Mouse (Mus musculus) ES-E14 (cell line): Measurements from ENCODE around the gene Rbm6. TPM values are rescaled to one million over a fixed set of nuclear protein-coding genes. Genes with fewer than 3 reads are reported as not detected.

ENCODE experiments used
- DNase-seq: peaks from one replicate; pipeline ENCODE4 v3.0.0-alpha.2; 2013; ENCODE audit warnings: low read depth, low spot score
- H3K27ac ChIP-seq: 2 replicates; pipeline ENCODE4 v1.5.1; 2012; ENCODE audit warnings: low read depth, mild to moderate bottlenecking, low read length, moderate library complexity, mixed read lengths; ENCODE audit not compliant: poor library complexity, insufficient read depth, severe bottlenecking
- H3K36me3 ChIP-seq: 2 replicates; pipeline ENCODE4 v1.6.1; 2012; ENCODE audit warnings: mild to moderate bottlenecking, low read length, moderate library complexity, mixed read lengths; ENCODE audit not compliant: control insufficient read depth, poor library complexity, insufficient read depth, severe bottlenecking
- H3K4me1 ChIP-seq, 2 experiments: fragments of 150-350 bp in 1 of 2; sonication (generic) in 1 of 2; 2 replicates each; pipeline ENCODE4 v1.6.1; 2012; ENCODE audit warnings: low read length in 2 of 2, mild to moderate bottlenecking in 1 of 2, mixed read lengths in 1 of 2; ENCODE audit not compliant: control insufficient read depth in 2 of 2, insufficient read depth in 2 of 2, poor library complexity in 1 of 2
- H3K4me3 ChIP-seq, 2 experiments: fragments of 150-350 bp in 1 of 2; sonication (generic) in 1 of 2; 2 replicates each; pipeline ENCODE4 v1.5.1; 2012; ENCODE audit warnings: low read length in 2 of 2, low read depth in 1 of 2, mild to moderate bottlenecking in 1 of 2, mixed read lengths in 1 of 2; ENCODE audit not compliant: insufficient read depth in 1 of 2, poor library complexity in 1 of 2, severe bottlenecking in 1 of 2
- H3K9ac ChIP-seq: 2 replicates; pipeline ENCODE4 v1.6.1; 2012; ENCODE audit warnings: low read depth, mild to moderate bottlenecking, low read length, mixed read lengths; ENCODE audit not compliant: poor library complexity, insufficient read depth, severe bottlenecking
- H3K9me3 ChIP-seq: fragments of 150-350 bp; sonication (generic); 2 replicates; pipeline ENCODE4 v1.6.1; 2012; ENCODE audit warnings: low read depth, mild to moderate bottlenecking, low read length; ENCODE audit not compliant: control insufficient read depth, insufficient read depth
- CHD2 ChIP-seq: IDR thresholded peaks from 2 replicates; pipeline ENCODE4 v1.6.1; 2014; ENCODE audit warnings: mild to moderate bottlenecking, low read depth, low read length, inconsistent platforms
- HCFC1 ChIP-seq: IDR thresholded peaks from 2 replicates; pipeline ENCODE4 v1.6.1; 2012; ENCODE audit warnings: low read length, inconsistent platforms, borderline replicate concordance; ENCODE audit not compliant: insufficient read depth
- MAFK ChIP-seq: IDR thresholded peaks from 2 replicates; pipeline ENCODE4 v1.6.1; 2014; ENCODE audit warnings: mild to moderate bottlenecking, low read depth, low read length, inconsistent platforms; ENCODE audit not compliant: insufficient read depth
- ZC3H11A ChIP-seq: IDR thresholded peaks from 2 replicates; pipeline ENCODE4 v1.6.1; 2012; ENCODE audit warnings: low read depth, mild to moderate bottlenecking, inconsistent platforms, low read length, borderline replicate concordance
- ZNF384 ChIP-seq: IDR thresholded peaks from 2 replicates; pipeline ENCODE4 v1.6.1; 2012; ENCODE audit warnings: low read depth, low read length, inconsistent platforms
- in situ Hi-C, 2 experiments: fragments of 600-800 bp; cut with MboI; formaldehyde crosslinking; loops; one replicate each; pipeline ENCODE4 v1.15.1; 2025; ENCODE audit warnings: low sequenced_read_pairs in 2 of 2, inconsistent platforms in 1 of 2; ENCODE audit not compliant: unreplicated experiment in 2 of 2
- total RNA-seq: library from RNA; depleted of rRNA; stranded (reverse); fragments of 300-350 nt; gene quantifications from 2 replicates; pipeline ENCODE4 v1.2.3, GENCODE M21; 2012

Rbm6 gene
- total RNA-seq, 1 experiment = 61.8 TPM

DNA sequence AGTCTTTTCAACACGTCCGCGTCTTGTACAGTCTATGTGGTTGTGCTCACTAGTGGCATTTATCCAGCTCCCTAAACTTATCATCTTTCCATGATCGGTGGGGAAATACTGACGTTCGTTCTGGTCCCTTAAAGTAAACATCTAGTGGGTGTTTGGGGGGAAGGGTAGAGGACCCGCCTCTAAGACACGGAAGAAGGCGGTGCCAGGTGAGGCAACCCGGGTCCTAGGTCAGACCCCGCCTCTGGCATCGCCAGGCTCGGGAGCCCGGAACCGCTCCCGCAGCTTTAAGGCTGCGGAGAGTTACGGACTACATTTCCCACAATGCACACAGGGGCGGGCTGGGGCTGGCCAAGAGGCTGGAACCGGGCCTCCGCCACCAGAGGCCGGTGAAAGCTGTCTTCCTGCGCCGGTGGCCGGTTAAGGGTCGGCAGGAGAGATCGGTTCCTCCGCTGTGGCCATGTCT, 14.8 kb upstream of the Rbm6 start, which contains the start of gene Mon1a:
TSS of gene Mon1a (plus strand) at position 348 of the 463 bp plus-strand sequence.
- H3K36me3 ChIP-seq = no peaks in the 10 kb centered on the region
- in situ Hi-C loops = no loop called here
- H3K4me1 ChIP-seq = no peaks in the 10 kb centered on the region
- DNase-seq = peak; percentile 77
- no peaks in the 10 kb centered on the region for H3K9me3 ChIP-seq
- no peak within 1 kb of the TSS for H3K27ac ChIP-seq
- peak within 1 kb of the TSS; percentile 45; the same call in 1 of the 2 replicates for H3K9ac ChIP-seq
- TF ChIP-seq ZNF384 (no peak), HCFC1 (peak; percentile 89)
- peak within 1 kb of the TSS; percentile 71 to 80 for H3K4me3 ChIP-seq

DNA sequence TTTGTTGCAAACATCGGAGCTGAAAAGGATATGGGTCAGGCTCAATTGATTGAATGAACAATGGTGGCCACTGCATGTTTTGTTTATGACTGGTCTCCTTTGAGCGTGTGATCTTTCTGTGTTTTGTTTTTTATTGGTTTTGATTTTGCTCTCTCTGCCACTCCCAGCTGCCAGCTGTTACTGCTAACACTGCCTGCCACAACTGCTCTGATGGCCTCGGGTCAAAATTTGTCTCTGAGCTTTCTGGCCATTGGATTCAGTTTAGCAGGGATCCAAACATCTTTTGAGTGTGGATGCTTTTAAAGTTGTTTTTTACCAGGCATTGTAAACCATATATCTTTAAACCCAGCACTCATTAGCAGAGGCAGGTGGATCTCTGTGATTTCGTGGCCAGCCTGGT, 7.4 kb upstream of the Rbm6 start:
- DNase-seq = no peak
- no peak for TF ChIP-seq ZC3H11A
- TF ChIP-seq HCFC1 = no peak
- no peak for TF ChIP-seq ZNF384
- TF ChIP-seq MAFK = no peak
- TF ChIP-seq CHD2 = no peak
- no peak overlapping the region for H3K27ac ChIP-seq
- H3K4me1 ChIP-seq = no peaks in the 10 kb centered on the region
- no peaks in the 10 kb centered on the region for H3K9me3 ChIP-seq
- no peak overlapping the region for H3K9ac ChIP-seq
- H3K4me3 ChIP-seq = no peak overlapping the region
- no peaks in the 10 kb centered on the region for H3K36me3 ChIP-seq
- in situ Hi-C loops = no loop called here

DNA sequence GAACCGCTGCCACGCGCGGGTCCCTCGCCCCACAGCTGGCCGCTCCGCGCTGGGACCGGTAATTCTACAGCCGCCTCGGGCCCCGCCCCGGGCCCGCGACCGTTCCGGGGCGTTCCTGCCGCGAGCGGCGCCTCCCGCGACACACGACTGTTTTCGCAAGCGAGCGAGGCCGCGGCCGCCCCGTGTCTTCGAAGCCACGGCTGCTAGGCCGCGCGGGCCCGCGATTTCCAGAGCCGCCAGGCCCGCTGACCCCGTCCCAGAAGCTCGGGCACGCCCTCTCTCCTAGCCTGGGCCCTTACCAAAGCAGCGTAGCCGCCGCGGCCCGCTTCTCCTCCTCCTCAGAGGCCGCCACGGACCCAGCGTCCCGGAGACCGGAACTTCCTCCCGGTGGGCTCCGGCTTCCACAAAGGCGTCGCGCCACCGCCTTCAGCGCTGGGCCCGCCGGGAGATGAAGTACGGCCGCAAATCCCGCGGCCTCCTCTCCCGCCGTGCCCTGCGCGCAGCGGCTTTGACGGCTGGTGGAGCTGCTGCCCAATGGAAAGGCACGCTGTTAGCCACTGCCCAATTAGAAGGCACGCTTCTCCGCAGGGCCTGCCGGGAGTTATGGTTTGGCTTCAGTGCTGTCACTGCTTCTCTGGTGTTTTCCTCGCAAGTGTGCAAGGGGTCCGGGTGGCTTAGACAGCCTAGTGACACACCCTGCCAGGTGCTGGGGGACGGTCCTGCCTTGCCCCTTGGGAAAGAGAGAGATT, 513 bp downstream of the Rbm6 start:
- H3K36me3 ChIP-seq = no peaks in the 10 kb centered on the region; the same call in 1 of the 2 replicates
- peak overlapping the region; percentile 90 to 95 for H3K4me3 ChIP-seq
- H3K27ac ChIP-seq = peak overlapping the region; percentile 47
- peaks cover 0 to 7% of the 10 kb centered on the region in 2 experiments; a peak in 1 of 4 replicates for H3K4me1 ChIP-seq
- in situ Hi-C loops = no loop called here
- DNase-seq = peak; percentile 83
- no peaks in the 10 kb centered on the region for H3K9me3 ChIP-seq
- H3K9ac ChIP-seq = peak overlapping the region; percentile 95
- TF ChIP-seq ZC3H11A = no peak
- TF ChIP-seq CHD2 = 0 out of 2 replicates have a peak, but pooled peaks have one; percentile 49
- TF ChIP-seq HCFC1 = peak; percentile 82
- no peak for TF ChIP-seq ZNF384

DNA sequence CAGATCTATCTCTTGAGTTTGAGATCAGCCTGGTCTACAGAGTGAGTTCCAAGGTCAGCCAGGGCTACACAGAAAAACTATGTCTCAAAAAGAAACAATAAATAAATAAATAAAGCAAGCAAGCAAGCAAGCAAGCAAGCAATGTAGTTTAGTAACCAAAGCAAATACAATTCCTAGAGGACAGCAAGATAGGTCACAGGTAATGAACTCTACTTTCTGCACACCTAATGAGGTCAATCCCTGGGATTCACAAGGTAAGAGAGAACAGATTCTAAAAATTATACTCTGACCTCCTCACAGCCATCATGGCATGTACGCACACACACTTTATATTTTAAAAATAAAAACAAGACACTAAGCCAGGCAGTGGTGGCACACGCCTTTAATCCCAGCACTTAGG, 7.0 kb downstream of the Rbm6 start:
- H3K9ac ChIP-seq = no peak overlapping the region
- TF ChIP-seq ZC3H11A (no peak), HCFC1 (no peak)
- H3K4me1 ChIP-seq = 0 out of 4 replicates have a peak, but pooled peaks cover 0 to 2% of the 10 kb centered on the region in 2 experiments
- no peaks in the 10 kb centered on the region for H3K9me3 ChIP-seq
- H3K27ac ChIP-seq = no peak overlapping the region
- H3K36me3 ChIP-seq = no peaks in the 10 kb centered on the region; the same call in 1 of the 2 replicates
- in situ Hi-C loops = no loop called here
- DNase-seq = peak; percentile 13
- no peak overlapping the region for H3K4me3 ChIP-seq

DNA sequence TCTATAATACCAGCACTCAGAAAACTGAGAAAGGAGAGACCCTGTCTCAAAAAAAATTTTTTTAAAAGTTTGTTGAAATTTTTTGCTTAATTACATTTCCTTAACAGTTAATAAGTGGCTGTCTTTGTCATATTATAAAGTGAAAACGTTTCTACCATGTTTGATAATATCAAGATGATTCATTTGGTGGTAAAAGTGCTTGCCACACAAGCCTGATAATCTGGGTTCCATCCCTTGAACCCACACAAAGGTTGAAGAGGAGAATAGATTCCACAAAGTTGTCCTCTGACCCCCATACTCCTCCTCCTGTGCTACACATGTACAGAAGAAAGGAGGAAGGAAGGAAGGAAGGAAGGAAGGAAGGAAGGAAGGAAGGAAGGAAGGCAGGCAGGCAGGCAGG, 8.5 kb downstream of the Rbm6 start:
- DNase-seq = no peak
- Histone ChIP-seq H3K27ac (no peak overlapping the region), H3K4me3 (no peak overlapping the region), H3K4me1 (0 out of 4 replicates have a peak, but pooled peaks cover 0 to 2% of the 10 kb centered on the region in 2 experiments), H3K9ac (no peak overlapping the region), H3K36me3 (no peaks in the 10 kb centered on the region), H3K9me3 (no peaks in the 10 kb centered on the region)
- in situ Hi-C loops = no loop called here
- TF ChIP-seq CHD2 (no peak), ZC3H11A (no peak)
